Mouse (Mus musculus) granulocyte monocyte progenitor cell, adult 5-6 weeks (primary cell): ENCODE data around the gene Relb. TPM values are rescaled to one million over a fixed set of nuclear protein-coding genes. Genes with fewer than 3 reads are reported as not detected.
"Not testable (repeated sequence)": the region's sequence is repeated elsewhere in the genome, so short reads cannot be mapped to it uniquely, and the experiment has no call there.

ENCODE experiments used
- ATAC-seq: replicated peaks from 2 replicates; pipeline ENCODE4 v1.8.0; 2016; ENCODE audit warnings: mild to moderate bottlenecking, moderate TSS enrichment, inconsistent platforms; ENCODE audit not compliant: poor library complexity, severe bottlenecking
- total RNA-seq, 2 experiments: library from RNA; stranded (forward) in 1 of 2; stranded (reverse) in 1 of 2; fragments of 200-712, 200-1000 nt in 1 of 2; fragments of >200 nt in 1 of 2; fragmentation: Nextera tagmentation in 1 of 2; gene quantifications; 2 replicates each; pipeline ENCODE4 v1.2.3; 2014 to 2017

Relb gene
- total RNA-seq, 2 experiments from 2014 or later: 1.9 TPM; not detected in 1

GRCm38 (mm10) chr7:19633197-19633596 lies 4.0 kb upstream of the Relb start:
- no peak for ATAC-seq

- no peak for ATAC-seq
These were observed 3.5 kb upstream of the Relb start for GRCm38 (mm10) chr7:19632720-19633119.

GRCm38 (mm10) chr7:19632275-19632674 lies 3.0 kb upstream of the Relb start:
- ATAC-seq: no peak

GRCm38 (mm10) chr7:19628536-19629360 lies 490 bp downstream of the Relb start:
- ATAC-seq: peak; percentile 84

- ATAC-seq: no peak
These were observed 1.1 kb downstream of the Relb start for GRCm38 (mm10) chr7:19628192-19628535.

GRCm38 (mm10) chr7:19627721-19628120 lies 1.5 kb downstream of the Relb start:
- no peak for ATAC-seq

GRCm38 (mm10) chr7:19623433-19623832 lies 5.8 kb downstream of the Relb start:
- ATAC-seq: no peak

GRCm38 (mm10) chr7:19622241-19622640 lies 7.0 kb downstream of the Relb start:
- ATAC-seq: no peak

GRCm38 (mm10) chr7:19620811-19621210 lies 8.4 kb downstream of the Relb start:
- no peak for ATAC-seq

- ATAC-seq: peak; percentile 84
These were observed 10.0 kb downstream of the Relb start for GRCm38 (mm10) chr7:19619004-19619801.

- peak; percentile 66 for ATAC-seq
These were observed 14.1 kb downstream of the Relb start for GRCm38 (mm10) chr7:19615036-19615577.

- no peak for ATAC-seq
These were observed 18.3 kb downstream of the Relb start for GRCm38 (mm10) chr7:19610969-19611368.

- ATAC-seq: no peak
These were observed 19.5 kb downstream of the Relb start for GRCm38 (mm10) chr7:19609641-19610332.

GRCm38 (mm10) chr7:19607291-19607690 lies 21.9 kb downstream of the Relb start:
- peak; percentile 13; the same call in 1 of the 2 replicates for ATAC-seq

- ATAC-seq: not testable (repeated sequence)
These were observed 24.5 kb downstream of the Relb start for GRCm38 (mm10) chr7:19604606-19605214.

- peak; percentile 95 for ATAC-seq
These were observed 25.2 kb downstream of the Relb start, which contains the start of gene Clasrp for GRCm38 (mm10) chr7:19603849-19604605. TSS of gene Clasrp (minus strand) at chr7:19604486.

GRCm38 (mm10) chr7:19603055-19603454 lies 26.2 kb downstream of the Relb start:
- ATAC-seq: no peak

- ATAC-seq: no peak
These were observed 28.7 kb downstream of the Relb start for GRCm38 (mm10) chr7:19600562-19600961.

GRCm38 (mm10) chr7:19593061-19593730 lies 36.0 kb downstream of the Relb start:
- no peak for ATAC-seq
